Mouse (Mus musculus) gastrocnemius, adult 2 months (tissue): ENCODE measurements at regions not wholly inside any gene's neighbourhood (a gene's known extent, or its start where the extent isn't known, plus 50 kb on each side); places are given as distances from the start of the nearest gene placed in this dataset.

Experiments used
- DNase-seq: peaks from one replicate; pipeline ENCODE4 v3.0.0; 2022
- H3K27ac ChIP-seq: fragments of 200-600 bp; 2 replicates; pipeline ENCODE4 v1.8.1; 2022; ENCODE audit warnings: mild to moderate bottlenecking
- H3K4me3 ChIP-seq: fragments of 200-600 bp; 2 replicates; pipeline ENCODE4 v1.8.1; 2022; ENCODE audit warnings: mild to moderate bottlenecking, moderate library complexity
- CTCF ChIP-seq: fragments of 200-600 bp; IDR thresholded peaks from 2 replicates; pipeline ENCODE4 v1.8.1; 2022; ENCODE audit warnings: antibody characterized with exemption, mild to moderate bottlenecking, moderate library complexity
- intact Hi-C: fragments of 180-260 bp; cut with DNase I; formaldehyde crosslinking; loops from one replicate; pipeline ENCODE4 v1.15.1; 2025

DNA sequence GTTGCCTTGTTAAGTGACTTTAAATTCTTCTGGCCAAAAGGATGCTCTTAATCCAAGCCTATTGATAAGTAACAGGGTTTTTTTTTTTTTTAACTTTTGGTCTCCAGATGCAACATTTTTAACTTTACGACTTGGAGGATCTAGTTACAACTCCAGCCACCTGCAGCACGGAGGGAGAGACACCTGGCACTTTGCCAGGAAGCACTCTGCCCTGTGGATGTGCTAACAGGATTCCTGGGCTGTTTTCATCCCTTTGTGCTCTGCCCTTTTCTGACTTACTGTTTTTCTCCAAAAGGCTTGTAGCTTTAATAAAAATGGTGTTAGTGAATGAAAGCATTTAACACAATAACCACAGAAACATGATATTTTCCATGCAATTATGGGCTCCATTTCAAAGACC is 233.3 kb upstream of the BC052040 start:
- Histone ChIP-seq H3K27ac (no peak overlapping the region), H3K4me3 (no peak overlapping the region)
- DNase-seq = peak; percentile 21
- no peak for TF ChIP-seq CTCF
- intact Hi-C loops = no loop called here

DNA sequence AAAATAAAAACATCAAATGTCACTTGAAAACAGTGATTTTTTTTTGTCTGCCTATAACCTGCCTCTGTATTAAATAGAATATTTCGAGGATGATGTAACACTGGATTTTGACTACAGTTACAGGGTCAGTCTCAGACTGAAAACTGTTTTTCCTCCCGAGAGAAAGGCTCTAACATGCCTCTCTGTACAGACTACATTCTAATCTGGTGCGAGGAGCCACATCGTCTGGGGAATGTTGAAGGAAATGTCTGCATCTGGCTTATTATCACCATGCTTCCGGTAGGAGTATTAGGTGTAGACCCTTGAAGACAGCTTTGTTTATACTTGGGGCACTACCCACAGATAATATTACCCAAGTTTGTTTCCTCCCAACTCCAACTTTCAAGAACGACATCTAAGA is 210.4 kb upstream of the BC052040 start:
- intact Hi-C loops = no loop called here
- H3K27ac ChIP-seq = no peak overlapping the region

DNA sequence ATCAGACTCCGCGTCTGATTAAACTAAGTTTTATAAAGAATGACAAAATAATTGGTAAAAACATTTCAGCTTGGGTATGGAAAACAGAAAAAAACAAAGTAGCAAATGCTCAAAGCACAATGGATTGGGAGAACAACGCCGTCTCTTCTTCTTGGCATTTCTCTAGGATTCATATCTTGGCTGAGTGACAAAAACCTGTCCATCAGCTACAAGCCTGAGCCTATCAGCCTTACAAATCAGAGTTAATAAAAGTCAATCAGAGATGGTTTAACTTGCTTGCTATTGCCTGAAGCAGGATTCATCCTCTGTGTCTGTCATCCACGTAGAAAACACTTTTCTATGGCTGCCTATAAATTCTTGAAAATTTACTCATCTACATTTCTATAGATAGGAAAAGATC is 206.2 kb upstream of the BC052040 start:
- Histone ChIP-seq H3K27ac (no peak overlapping the region), H3K4me3 (no peak overlapping the region)
- intact Hi-C loops = no loop called here
- no peak for TF ChIP-seq CTCF
- no peak for DNase-seq

More for the DNA sequence above, 210.4 kb upstream of the BC052040 start:
- H3K4me3 ChIP-seq = no peak overlapping the region
- DNase-seq = no peak
- no peak for TF ChIP-seq CTCF

DNA sequence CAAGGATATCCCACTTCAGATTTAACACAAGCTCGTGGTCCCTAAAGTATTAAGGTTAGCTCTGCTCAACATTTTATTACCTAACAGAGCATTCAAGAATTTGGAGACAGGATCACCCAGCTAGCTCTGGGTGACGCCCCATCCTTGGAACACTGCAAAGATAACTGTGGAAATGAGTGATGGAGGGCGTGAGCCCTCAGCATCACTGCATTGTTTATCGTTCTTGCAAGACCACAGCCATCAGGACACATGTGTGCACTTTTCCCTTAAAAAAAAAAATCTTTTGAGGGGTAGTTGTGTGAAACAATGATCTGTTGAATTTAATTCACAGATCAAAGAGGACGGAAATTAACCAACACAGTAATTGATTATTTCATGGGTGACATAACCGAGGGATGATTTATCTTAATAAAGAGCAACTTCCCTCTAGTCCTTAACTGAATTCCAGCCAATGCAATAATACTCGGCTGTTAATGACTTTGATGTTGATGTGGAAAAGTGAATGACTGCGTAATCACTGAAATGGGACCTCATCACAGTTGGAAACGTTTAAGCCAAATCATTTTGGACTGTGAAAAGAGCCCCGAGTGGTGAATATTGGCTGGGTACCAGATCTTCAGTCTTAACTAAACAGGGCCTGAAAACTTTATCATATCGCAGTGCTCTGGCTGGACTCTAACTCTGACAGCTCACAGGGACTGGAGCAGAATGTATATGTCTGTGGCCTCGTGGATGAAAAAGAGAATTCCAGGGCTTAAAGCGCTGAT is 196.9 kb upstream of the BC052040 start:
- Histone ChIP-seq H3K27ac (peak overlapping the region; percentile 4; the same call in 1 of the 2 replicates), H3K4me3 (peak overlapping the region; percentile 13; the same call in 1 of the 2 replicates)
- no peak for DNase-seq
- intact Hi-C loops = no loop called here
- no peak for TF ChIP-seq CTCF

DNA sequence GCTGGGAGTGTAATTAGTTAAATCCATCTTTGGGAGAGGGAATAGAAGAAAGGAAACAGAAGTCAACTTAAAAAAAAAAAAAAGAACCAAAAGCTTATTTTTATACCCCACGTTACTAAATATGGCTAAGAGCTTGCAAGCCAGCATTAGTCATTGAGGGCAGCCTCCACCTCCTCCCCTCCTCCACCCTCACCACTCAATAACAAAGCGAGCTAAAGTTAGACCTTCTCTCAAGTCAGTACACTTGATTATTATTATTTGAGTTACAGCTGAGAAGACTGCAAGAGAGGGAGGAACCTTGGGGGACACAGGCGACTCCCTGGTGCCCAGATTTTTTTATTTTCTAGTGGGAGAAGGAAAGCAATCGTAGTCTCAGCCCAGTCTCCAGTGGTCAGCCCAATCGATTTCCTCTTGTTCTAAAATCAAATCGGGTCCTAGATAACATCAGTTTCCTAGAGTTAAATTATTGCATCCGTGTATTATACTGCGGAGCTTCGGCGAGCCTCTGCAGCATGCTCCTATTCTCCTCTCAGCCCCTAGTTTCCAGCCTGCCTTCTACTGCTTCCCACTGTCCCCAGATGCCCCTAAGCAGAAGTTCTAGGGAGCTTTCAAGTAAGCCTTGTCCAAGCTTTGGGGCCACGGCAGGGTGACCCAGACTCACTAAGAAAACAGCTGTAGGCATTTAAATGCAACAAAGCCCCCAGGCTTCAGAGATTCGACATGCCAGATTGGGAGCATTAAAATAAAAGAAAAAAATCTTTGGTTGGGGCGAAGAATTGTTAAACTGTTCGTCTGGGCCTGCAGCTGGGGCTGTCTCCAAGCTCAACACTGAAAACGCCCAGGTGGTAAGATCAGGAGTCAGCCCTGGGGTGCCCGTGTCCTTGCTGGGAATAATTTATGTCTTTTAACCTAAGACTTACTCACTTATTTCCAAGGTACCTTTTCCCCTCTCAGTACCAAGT is 196.0 kb upstream of the BC052040 start:
- no peak for TF ChIP-seq CTCF
- Histone ChIP-seq H3K27ac (peak overlapping the region; percentile 4; the same call in 1 of the 2 replicates), H3K4me3 (peak overlapping the region; percentile 13; the same call in 1 of the 2 replicates)
- intact Hi-C loops = no loop called here
- no peak for DNase-seq

DNA sequence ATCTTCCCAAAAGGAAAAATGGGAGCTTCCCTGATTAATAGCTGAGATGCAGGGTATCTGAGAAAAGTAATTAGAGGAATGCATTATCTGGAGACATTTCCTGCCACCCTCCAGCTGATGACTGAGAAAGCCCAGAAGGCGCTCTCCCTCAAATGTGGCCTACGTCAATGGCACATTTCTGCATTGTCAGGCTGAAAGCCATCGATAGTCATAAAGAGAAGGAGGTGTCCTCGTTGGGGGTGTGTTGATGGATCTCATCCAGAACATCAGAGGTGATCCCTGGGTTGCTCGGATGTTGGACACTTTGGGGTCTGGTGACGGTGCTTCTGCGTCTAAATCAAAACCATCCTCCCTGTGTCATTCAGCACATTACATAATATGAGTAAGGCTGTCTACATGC is 189.9 kb upstream of the BC052040 start:
- no peak overlapping the region for H3K27ac ChIP-seq
- no peak for DNase-seq
- intact Hi-C loops = no loop called here
- H3K4me3 ChIP-seq = no peak overlapping the region
- no peak for TF ChIP-seq CTCF

DNA sequence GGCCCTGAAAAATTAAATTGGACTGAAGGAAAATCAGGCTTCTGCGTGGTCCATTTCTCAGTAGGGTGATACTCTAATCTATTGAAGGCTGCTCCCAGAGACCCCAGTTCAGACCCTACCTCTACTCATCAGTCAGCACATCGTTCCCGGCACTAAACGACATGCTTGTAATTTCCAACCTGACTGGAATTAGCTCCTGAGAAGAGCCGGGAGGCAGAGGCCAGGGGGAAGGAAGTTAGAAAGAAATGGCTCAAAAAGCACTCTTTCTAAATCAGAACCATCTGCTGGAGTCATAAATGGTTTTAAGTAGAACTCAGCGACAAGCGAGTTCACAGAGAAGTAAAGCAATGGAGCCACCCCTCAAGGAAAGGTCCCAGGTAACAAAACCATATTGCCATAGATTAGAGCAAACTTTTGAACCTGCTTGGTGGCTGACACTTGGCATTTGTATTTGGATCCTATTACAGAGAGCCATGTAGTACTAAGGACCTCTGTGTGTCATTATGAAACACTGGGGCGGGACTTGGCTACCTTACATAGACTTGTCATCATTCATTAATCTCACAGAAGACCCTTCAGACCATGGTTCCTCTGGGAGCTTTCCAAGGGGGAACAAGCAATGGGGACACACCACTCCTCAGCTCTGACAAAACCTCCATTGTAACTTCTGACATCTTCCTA is 189.3 kb upstream of the BC052040 start:
- intact Hi-C loops = no loop called here

DNA sequence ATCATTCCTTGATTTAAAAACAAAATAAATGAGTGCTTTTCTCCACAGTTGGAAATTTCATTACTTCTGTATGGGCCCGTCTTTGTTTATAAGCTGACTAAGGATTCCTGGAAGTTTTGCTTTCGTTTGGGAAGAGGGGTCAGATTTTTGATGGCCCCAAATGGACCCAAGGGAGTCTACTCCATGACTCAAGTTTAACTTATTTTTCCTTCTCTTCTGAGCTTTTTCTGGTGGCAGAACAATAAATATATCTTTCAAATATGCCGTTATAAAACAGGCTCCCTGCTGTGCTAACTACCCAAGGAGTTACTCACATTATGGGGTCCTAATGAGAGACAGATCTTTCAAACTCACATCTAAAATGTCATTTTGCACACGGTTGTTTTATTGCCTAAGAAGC is 187.4 kb upstream of the BC052040 start:
- Histone ChIP-seq H3K4me3 (no peak overlapping the region), H3K27ac (no peak overlapping the region)
- DNase-seq = no peak
- intact Hi-C loops = no loop called here
- TF ChIP-seq CTCF = no peak

More for the DNA sequence above, 189.3 kb upstream of the BC052040 start:
- no peak for DNase-seq
- Histone ChIP-seq H3K4me3 (no peak overlapping the region), H3K27ac (no peak overlapping the region)
- TF ChIP-seq CTCF = no peak

DNA sequence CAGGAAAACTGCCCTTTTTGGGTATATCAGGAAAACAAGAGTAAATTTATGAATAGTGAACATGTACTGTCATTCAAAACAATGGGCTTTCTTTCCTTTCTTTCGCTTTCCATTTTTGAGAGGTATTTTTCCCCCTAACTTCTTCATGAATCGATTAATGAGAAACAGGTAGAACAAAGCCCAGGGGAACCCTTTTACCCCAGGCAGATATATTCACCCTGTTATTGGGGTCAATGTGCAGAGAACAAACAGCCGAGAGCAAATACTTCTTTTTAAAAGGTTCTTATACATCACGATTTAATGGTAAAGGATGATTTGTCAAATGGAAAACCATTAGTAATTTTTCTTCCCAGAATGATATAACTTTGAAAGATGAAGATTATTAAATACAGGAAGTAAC is 183.0 kb upstream of the BC052040 start:
- TF ChIP-seq CTCF = no peak
- intact Hi-C loops = no loop called here
- Histone ChIP-seq H3K27ac (no peak overlapping the region), H3K4me3 (no peak overlapping the region)
- no peak for DNase-seq

DNA sequence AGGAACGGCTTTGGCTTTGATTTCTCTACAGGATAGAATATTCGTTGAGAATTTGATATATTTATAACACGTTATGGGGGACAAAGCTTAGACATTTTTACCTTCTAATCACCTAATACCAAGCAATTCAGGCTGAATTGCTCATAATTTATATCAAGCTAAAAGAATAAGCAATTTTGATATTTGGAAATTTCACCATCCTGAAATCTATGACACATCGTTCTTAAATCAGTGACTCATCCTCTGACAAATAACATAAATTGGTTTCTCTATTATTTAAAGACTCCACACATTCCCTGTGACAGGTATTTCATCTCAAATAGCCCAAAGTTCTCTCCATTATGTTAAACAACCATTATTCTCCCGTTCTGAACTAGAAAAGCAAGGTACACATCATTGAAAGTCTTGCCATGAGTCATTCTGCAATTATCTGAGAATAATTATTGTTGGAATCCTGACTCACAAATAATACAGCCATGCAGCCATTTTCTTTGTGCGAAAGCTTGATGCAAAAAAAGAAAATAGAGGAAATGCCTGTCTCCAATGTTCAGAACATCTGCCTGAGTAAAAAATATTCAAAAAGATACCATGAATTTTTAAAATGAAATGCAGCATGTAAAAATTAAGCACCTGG is 182.3 kb upstream of the BC052040 start:
- intact Hi-C loops = no loop called here
- DNase-seq = no peak
- TF ChIP-seq CTCF = no peak
- H3K27ac ChIP-seq = no peak overlapping the region
- H3K4me3 ChIP-seq = no peak overlapping the region

DNA sequence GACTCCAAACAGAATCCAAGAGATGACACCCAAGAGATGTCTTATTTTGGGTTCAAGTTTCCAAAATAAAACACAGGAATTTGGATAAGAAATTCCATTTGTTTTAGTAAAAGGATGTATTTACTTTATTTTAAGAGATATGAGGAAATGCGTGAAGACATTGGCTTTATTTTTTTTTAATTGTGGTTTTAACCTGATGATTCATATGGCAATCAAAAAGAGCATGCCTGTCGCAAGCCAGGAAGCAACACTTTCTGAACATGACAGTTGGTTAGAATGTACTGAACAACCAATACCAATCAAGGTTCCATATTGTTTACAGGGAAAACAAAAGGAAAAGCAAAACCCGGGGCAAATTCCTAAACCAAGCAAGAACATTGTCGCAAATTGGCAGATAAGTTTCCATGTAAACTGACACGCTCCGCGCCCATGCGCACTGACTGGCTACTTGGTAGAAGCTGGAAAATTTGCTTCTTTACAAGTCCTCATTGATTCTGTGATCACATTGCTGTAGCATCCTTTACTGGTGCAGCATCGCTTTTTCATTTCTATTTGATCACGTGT is 181.4 kb upstream of the BC052040 start:
- no peak for DNase-seq
- intact Hi-C loops = no loop called here
- Histone ChIP-seq H3K27ac (no peak overlapping the region), H3K4me3 (no peak overlapping the region)
- TF ChIP-seq CTCF = no peak

DNA sequence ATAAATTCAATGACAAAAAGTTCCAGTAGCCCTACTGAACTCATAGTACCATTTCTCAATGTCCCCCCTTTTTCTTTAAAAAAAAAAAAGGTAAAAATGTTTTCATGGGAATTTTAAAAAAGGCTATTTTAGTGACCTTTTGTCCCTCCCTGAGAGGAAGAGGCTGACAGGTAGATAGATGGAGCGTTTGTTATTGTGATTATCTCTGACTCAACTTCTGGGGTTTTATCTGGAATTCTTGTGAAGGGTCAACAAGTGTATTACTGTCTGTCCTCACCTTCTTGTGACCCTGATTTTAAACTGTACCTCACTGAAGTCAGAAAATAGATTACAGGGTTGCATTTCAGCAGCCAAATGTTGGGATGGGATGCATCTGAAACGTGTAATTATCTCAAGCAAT is 179.3 kb upstream of the BC052040 start:
- Histone ChIP-seq H3K27ac (no peak overlapping the region), H3K4me3 (no peak overlapping the region)
- intact Hi-C loops = no loop called here
- no peak for DNase-seq
- no peak for TF ChIP-seq CTCF
